Mouse (Mus musculus): ENCODE measurements around the gene Snrpf. TPM values are rescaled to one million over a fixed set of nuclear protein-coding genes. Genes with fewer than 3 reads are reported as not detected.

Gene Snrpf
- polyA plus RNA-seq, 1 experiment from 2014 or later = 55.6 TPM

DNA sequence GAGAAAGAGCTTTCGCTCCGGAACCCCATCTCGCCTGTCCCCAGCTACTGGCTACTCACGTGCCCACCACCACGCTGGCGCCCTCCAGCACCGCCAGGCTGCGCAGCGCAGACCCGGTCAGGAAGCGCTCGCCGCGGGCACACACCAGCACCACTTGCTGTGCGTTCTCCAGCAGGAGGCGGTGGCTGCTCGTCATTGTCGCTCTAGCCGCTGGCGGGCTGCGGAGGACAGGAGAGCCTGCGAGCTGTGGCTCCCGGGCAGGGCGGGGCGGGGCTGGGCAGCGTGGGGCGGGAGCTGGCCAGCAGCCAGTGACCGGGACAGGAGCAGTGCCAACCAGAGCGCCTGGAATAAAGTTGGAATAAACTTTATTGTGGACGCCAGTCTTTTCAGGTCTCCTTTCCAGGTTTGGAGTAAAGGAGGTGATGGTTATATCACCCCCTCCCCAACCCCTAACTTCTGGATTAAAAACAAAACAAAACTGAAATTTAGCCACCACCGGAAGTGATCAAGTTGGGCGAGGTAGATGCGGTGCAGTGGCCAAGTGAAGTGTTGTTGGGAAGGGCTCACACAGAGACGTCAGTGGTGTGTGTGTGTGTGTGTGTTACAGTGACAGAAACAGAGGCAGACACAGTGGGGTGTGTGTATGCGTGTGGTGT lies 49.6 kb downstream of the Snrpf start, which contains the start of gene Amdhd1:
TSS of gene Amdhd1 (minus strand) at position 259 of the 656 bp plus-strand sequence.
- H3K27me3 ChIP-seq = no peaks in the 10 kb centered on the region
- ChIA-PET CTCF (interaction anchor here (0.7 to 1.3 kb wide), 5 partner anchors 9 to 55 kb away, joined by 3 to 10 read pairs (median 4); no protein-coding TSS in a partner anchor), POLR2A (no interaction called here)
- no peak for DNase-seq (ENCODE audit: low read depth, low spot score)
- peak; percentile 80 for ATAC-seq
- peak; percentile 85 for TF ChIP-seq CTCF (IDR thresholded peaks at IDR 0.05)
- in situ Hi-C loops (cut with MboI; ENCODE audit: low pct_unique_long_range_greater_than_20kb) = loop anchor here (10.0 kb wide), 2 partner anchors 115 to 485 kb away; no protein-coding TSS in a partner anchor

DNA sequence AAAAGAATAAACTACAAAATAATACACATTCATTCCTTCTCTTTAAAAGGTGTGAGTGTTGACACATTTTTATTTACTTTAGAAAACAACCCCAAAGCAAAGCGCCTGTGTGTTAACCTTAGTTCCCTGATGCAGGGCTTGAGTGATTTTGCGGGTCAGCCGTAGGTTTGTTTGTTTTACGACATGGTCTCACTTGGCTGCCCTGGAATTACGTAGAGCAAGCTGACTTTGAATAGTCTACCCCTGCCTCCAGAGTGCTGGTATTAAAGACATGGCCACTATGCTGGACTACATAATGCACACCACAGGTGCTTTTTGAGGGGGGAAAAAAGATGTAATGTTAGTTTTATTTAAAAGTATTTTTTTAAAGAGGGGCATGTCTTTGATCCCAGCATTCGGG lies 50.7 kb downstream of the Snrpf start:
- DNase-seq (ENCODE audit: low read depth, low spot score) (no peak), ATAC-seq (no peak)
- CTCF ChIA-PET = interaction anchor here (1.3 kb wide), 1 partner anchor 11 kb away, joined by 6 read pairs; no protein-coding TSS in a partner anchor
- POLR2A ChIA-PET = no interaction called here
- no peak for TF ChIP-seq CTCF (IDR thresholded peaks at IDR 0.05)
- in situ Hi-C loops (cut with MboI; ENCODE audit: low pct_unique_long_range_greater_than_20kb) = no loop called here
- H3K27me3 ChIP-seq = no peaks in the 10 kb centered on the region

DNA sequence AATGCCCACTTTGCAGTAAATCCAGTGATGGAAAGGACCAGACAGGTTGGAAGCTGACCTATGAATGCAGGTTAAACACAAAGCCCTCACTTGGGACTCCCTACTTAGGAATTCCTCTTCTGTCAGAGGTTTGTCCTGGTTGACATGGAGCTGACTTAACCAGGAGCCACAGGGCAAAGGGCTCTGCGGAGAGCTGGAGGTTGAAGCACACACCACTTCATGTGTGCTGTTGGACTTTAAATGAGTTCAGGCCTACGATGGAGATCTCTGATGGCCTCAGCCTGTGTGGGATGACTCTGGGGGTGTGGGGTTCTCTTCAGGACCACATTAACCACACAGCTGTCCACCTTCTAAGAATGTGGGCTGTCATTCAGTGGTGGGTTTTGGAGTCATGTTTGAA lies 51.2 kb downstream of the Snrpf start:
- ATAC-seq (no peak), DNase-seq (ENCODE audit: low read depth, low spot score) (no peak)
- POLR2A ChIA-PET = no interaction called here
- H3K27me3 ChIP-seq = no peaks in the 10 kb centered on the region
- no peak for TF ChIP-seq CTCF (IDR thresholded peaks at IDR 0.05)
- CTCF ChIA-PET = interaction anchor here (1.3 kb wide), 1 partner anchor 11 kb away, joined by 6 read pairs; no protein-coding TSS in a partner anchor
- in situ Hi-C loops (cut with MboI; ENCODE audit: low pct_unique_long_range_greater_than_20kb) = no loop called here

Other genes starting within 250 kb of the Snrpf start
- 100 TPM for gene Lta4h, start 136.3 kb downstream of the Snrpf start, polyA plus RNA-seq (2021)
- 0.44 TPM for gene Hal, start 100.9 kb downstream of the Snrpf start, polyA plus RNA-seq (2021)
- 0.09 TPM for gene Amdhd1, start 49.7 kb downstream of the Snrpf start, polyA plus RNA-seq (2021)
- 0.12 TPM for gene Ccdc38, start 49.1 kb downstream of the Snrpf start, polyA plus RNA-seq (2021)
- gene Ntn4, start 51.0 kb upstream of the Snrpf start, polyA plus RNA-seq (2021) = 159 TPM
- 2.1 TPM for gene Usp44, start 241.8 kb upstream of the Snrpf start, polyA plus RNA-seq (2021)

Measured in Patski (cell line).